Mouse (Mus musculus): ENCODE results near the gene 9930022D16Rik.

Gene 9930022D16Rik

DNA sequence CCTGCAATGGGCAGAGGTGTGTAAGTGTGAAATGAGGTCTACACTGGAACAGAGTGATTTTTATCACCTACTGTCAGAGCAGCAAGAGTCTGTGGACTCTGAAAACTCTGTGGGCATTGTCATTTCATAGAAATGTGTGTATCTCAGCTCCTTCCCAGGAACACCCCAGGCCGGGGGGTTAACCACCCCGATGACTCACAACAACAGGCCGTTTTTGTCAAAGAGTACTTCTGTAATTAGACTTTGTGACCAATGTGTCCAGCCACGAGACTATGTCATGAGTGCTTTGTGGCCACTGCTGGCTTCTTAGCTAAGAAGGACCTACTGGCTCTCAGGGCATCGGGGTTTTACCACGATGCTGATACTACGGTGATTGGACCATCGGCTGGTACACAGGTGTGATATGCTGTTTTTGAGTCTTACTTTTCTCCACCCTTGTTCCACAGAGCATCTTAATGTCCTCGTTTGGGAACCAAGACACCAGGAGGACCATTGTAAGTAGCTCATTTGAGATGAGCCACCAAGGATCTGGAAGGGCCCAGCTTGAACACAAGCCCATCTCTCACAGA, 3.8 kb downstream of the 9930022D16Rik start:
- DNase-seq: no peak

DNA sequence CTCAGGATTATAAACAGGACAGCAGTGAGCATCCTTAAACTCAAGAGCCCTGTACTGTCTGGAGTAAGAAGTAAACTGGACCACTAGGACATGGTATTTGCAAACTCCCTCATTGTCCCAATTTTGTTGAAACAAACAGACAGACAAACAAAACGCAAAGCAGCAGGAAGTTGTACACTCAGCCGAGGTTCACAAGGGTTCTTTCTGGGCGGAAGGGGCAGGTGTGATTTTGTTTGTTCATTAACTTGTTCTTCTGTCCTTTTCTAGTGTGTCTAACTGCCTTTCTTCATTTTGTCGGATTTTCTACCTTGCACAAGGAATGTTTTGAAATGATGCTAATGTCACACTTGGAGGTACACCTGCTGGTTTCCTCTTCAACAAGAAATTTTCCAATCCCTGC, 5.7 kb downstream of the 9930022D16Rik start:
- no peak for DNase-seq

DNA sequence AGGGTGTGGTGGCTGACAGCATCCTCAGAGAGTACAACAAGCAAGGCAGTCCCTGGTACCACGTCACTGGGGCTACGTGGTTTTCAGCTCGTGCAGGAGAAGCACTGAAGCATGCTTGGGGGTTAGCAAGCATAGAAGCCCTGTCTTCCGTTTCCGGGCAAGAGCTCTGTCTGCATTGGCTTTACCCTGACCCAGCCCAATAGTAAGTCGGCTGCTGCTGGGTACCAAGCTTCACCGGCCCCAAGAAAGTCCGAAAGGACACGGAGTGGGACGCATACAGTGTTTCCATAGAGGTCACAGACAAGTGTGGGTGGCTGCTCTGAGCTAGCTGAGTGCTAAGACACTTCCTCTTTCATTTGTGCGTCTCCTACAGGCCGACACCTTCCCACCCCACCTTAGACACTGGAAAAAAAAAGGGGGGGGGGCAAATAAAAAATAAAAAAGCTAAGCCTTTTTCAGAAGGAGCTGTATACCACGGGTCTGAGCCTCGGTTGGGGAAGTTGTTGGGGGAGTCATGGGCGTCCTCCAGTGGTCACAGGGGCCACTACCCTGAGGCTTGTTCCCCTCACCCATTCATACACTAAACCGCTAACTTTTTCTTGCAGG, 6.3 kb downstream of the 9930022D16Rik start:
- DNase-seq: no peak

DNA sequence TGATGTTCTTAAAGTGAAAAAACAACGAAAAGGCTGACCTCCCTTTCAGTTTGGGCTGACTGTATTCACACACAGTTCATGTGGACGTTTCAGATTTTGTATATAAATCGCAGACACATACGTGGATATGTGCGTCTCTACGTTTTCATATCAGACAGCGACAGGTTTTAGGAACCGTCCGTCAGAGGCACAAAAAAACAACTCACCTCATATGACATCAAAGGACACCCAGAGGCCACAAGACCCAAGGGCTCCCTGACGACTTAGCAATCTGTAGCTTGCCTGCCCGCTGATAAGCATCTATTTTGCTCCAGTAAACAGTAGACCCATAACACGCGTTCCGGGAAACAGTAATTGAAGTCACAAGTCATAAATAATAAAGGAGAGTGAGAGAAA, 6.8 kb downstream of the 9930022D16Rik start:
- no peak for DNase-seq

DNA sequence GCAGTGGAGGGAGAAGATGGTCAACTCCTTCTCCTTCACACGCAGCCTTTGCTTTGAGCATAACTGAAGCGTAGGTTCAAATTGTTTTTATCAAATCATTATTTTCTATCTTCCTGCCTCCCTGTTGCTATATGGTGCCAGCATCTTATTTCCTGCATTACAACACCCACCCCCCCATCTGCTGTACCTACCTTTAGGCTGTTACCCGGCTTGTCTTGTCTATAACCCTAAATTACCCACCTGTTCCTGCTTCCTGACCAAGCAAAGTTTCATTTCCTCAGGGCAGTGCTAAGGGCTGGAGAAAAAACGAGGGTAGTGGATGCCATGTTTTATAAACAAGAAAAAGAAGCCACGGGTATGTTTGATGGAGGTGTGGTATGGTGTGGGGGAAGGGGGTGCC, 7.5 kb downstream of the 9930022D16Rik start:
- DNase-seq: no peak

DNA sequence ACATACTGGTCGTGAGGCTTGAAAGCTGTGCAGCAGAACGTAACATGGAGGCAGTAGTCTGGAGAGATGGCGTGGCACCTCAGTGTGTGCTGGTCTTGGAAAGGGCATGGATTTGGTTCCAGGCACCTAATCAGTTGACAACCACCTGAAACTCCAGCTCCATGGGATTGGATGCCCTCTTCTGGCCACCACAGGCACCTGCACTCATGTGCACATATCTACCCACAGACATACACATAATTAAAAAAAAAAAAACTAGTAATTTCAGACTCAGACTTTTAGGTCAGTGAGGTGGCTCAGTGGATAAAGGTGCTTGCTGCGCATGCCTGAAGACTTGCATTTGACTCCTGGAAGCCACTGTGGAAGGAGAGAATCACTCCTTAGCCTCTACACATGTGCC, 8.5 kb downstream of the 9930022D16Rik start:
- DNase-seq: no peak

DNA sequence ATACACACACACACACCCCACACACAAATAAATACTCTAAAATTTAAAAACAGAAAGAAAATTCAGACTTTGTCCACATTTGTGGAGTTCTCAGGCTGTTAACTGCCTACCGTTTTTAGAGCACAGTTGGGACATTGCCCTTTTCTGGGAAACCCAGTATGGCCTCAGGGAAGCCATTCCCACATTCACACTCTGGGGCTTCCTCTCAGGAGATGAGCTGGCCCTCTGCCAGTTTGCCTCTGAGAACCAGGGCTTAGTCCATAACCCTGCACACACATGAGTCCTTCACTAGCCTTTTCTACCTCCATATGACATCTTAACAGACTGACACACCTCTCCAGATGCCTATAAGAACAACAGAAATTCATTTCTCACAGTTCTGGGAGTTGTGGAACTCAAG, 9.6 kb downstream of the 9930022D16Rik start:
- no peak for DNase-seq

DNA sequence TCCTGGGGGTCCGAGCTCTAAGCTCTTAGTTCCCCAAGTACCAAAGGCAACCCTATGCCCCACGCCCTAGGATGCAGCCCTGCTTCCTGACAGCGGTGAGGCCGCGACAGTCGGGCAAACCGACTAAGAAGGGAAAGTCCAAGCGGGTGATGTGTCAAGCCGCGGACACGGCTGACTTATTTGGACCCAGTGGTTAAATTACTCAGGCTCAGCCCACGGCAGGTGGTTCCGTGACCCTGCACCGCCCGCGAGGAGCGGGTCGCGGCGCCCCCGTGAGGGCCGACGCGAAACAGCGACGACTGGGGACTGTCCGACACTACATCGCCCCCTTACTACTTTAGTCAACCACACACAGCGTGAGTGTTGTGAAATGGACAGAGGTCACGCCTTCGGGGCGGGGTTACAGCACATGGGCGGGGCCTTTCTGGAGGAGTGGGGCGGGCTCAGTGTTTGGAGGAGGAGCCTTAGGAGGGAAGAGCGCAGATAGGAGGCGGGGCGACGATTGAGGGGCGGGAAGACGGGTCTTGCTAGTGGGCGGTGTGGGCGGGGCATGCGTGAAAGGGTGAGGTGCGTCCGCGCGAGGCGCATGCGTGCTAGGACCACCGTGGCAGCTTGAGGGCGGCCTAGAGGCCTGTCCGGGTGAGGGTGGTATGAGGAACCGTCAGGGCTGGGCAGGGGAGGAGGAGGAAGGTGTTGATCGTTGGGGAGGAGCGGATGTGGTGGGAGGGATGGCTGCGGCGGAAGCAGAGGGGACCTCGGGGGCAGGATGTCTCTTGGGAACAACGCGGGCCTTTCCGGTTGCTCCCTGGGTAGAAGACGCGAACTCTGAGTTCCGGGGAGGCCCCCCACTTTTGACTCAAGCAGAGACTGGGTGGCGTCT, 11.9 kb downstream of the 9930022D16Rik start, which contains the start of gene Amz2:
Gene Amz2 (plus strand): TSS at position 555 of the 880 bp plus-strand sequence.
- DNase-seq: peak; percentile 99

DNA sequence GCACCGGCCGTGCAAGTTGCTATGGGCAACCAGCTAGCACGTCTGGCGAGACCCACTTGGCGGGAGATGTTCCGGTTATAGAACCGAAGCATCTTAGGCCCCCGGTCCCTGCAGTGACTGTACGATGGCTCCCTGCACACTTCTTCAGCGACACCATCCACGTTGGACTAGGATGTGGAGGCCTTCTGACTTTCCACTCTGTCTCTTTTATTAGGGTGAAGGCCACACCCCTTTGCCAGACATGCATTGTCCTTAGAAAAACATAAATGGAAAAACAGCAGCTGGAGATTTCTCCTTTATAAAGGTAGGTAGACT, 12.5 kb downstream of the 9930022D16Rik start:
- DNase-seq: no peak

DNA sequence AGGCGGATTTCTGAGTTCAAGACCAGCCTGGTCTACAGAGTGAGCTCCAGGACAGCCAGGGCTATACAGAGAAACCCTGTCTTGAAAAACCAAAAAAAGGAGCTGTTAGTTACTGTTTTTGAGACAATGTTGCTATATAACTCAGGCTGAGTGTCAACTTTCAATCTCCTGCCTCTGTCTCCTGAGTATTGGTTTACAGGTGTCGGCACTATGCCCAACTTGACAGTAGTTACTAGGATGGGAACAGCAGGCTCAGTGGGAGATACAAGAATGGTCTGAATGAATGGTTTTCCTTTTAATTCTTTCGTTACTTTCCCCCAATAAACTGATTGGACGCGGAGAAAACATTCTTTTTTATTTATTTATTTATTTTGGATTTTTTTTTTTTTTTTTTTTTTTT, 13.6 kb downstream of the 9930022D16Rik start:
- DNase-seq: no peak

DNA sequence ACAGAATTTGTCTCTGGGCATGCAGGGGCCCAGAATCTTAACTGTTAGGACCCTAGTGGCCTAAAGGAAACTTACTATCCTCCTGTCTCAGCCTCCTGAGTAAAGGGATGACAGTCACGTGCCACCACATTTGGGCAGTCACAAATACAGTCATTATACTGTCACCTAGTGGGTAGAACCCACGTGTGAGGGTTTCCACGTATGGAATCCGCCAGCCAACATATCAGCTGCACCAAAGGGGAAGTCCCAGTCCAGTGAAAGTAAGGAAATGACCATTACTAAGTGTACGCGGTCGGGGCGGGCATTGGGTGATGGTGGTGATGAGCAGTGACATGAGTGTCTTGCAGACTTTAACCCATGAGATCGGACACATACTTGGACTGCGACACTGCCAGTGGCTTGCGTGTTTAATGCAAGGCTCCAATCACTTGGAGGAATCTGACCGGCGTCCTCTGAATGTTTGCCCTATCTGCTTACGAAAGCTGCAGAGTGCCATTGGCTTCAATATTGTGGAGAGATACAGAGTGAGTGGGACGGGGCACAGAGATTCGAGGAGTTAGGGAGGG, 20.6 kb downstream of the 9930022D16Rik start:
- no peak for DNase-seq

DNA sequence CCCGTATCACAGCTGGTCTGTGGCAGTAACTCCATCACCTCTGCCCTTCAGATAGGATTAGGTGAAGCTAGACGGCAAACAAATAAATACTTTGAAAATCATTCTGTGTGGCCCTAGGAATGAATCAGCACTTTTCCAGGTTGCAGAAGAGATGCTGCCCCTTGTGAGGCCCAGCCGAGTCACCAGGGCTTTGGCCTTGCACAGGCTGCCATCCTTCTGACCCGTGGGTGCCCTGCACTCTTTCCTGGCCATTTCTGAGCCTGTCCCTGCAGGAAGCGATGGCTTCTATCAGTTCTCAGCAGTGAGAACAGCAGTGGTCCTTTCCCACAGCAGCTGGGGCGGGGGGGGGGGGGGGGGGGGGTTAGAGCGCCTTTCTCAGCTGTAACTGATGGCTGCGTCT, 23.2 kb downstream of the 9930022D16Rik start:
- DNase-seq: no peak

DNA sequence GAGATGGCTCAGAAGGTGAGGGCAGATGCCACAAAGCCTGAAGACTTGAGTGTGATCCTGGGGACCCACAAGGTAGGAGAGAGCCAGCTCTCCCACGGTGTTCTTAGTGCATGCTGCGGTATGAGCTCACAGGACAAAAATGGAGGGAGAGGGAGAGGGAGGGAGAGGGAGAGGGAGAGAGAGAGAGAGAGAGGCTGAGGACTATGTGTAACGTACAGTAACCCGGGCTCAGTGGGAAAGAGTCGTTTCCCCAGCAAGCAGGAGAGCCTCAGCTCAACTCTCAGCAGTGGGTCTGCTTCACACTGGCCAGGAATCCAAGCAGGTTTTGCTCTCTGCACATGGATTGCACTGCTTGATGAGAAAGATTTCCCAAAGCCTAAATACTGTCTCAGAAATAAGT, 25.5 kb downstream of the 9930022D16Rik start:
- no peak for DNase-seq

DNA sequence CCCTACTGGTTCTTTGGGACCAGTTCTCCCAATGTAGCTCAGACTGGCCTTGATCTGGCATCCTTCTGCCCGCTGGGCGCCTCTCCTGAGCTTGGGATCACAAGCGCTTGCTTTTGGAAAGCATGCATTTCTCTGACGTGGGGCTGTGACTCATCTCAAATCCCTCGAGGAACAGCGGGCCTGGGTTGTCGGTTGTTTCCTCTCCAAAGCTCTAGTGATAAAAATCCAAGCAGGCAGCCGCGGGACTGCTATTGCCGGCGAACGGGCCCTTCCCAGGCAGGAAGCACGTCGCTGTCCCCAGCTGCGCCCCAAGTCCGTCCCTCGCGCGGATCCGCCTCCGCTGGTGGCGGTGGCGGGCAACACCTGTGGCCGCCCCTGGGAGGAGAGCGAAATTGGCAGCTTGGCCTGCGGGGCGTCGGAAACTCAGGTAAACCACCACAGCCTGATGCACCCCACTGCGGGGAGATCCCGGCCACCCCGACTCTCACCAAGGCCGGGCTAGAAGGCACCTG, 26.2 kb downstream of the 9930022D16Rik start:
- peak; percentile 72 for DNase-seq

DNA sequence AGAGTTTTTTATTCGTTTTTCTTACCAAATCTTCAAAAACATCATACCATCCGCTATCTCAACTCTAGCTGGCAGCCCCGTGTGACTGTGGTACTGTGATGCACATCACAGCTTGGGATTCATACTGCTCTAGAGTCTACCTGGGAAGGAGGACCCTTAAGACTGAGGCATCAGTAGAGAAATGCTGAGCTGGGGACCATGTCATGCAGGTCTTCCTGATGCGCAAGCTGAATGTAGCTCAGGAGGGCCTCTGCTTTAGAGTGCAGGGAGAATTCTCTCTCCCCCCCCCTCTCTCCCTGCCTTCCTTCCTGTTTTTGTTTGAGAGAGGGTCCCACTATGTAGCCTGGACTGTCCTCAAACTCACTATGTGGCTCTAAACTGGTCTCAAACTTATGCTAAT, 26.9 kb downstream of the 9930022D16Rik start:
- no peak for DNase-seq

DNA sequence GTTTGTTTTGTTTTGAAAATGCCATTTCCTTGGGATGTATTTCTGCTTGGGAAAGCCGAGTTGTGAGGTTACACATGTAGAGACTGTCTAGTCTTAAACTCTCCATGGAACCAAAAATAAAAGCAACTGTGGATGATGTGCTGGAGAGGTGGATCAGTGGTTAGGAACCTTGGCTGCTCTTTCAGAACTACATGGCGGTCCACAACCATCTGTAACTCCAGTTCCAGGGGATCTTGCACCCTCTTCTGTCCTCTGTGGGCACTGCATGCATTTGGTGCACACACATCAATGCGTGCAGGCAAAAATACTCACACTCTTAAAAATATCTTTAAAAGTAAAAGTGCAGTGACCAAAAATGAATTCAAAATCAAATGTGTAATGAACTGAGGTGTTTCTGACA, 27.4 kb downstream of the 9930022D16Rik start:
- DNase-seq: no peak

DNA sequence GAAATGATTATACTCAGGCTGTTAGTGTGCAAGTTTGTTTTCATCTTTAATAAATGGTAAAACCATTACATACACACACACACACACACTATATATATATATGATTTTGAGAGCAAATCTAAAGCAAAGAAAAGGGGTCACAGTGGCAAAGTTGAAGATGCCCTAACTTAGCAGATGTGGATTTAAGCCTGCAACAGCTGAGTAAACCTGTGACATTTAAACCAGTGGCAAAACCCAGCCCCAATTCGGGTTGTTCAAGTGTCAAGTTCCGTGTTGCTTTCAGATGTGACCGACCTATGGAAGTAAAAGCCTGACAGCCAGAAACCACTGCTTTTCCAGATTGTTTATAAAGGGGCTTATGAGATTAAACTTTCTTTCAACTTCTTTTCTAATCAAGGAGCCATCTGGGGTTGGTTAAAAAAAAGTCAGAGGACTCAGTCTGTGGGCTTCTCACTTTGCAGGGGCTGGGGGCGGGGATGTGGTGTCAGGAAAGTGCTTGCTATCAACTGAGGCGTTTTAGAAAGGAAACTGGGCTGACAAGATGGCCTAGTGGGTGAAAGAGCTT, 28.5 kb downstream of the 9930022D16Rik start:
- no peak for DNase-seq

DNA sequence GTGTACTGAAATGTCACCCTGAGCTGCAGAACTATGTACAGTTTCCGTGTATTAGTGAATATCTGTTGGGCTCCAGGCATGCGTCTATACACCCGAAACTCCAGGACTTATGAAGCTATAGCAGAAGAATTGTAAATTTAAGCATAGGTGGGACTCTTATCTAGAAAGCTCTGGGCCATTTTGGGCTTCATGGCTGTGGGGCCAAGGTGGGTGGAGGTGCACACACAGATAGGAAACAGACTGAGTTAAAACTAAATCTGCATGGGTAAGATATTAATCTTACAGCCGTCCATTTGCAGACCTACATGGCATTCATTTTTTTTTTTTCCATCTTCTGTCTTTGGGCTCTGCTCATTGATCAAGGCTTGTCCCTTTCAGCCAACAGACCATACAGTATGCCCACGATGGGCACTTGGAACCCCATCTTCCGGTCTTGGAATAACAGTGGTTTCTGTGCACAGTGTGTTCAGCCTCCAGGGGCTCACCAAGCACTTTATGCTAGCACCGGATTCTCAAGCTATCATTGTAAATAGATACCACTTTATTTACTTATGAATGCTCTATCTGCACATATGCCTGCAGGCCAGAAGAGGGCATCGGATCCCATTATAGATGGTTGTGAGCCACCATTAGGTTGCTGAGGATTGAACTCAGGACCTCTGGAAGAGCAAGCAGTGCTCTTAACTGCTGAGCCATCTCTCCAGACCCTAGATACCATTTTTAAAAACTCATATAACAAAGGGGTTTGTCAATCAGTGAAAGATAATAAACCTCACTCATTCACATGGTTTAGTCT, 29.9 kb downstream of the 9930022D16Rik start:
- no peak for DNase-seq

DNA sequence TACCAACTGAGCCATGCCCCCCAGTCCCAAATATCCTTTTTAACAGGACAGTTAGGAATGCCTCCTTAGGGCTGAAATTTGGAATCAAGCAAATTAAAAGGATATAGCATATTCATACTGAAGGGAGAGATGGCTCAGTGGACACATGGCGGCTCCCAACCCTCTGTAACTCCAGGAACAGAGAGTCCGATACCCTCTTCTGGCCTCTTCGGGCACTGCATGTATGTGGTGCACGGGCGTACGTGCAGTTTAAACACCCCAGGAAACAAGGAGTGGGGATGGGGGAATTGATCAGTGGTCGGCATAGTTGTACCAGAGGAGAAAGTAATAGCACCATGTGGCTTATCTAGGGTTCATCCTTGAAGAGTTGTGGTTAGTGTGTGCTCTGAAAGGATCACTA, 30.9 kb downstream of the 9930022D16Rik start:
- no peak for DNase-seq

DNA sequence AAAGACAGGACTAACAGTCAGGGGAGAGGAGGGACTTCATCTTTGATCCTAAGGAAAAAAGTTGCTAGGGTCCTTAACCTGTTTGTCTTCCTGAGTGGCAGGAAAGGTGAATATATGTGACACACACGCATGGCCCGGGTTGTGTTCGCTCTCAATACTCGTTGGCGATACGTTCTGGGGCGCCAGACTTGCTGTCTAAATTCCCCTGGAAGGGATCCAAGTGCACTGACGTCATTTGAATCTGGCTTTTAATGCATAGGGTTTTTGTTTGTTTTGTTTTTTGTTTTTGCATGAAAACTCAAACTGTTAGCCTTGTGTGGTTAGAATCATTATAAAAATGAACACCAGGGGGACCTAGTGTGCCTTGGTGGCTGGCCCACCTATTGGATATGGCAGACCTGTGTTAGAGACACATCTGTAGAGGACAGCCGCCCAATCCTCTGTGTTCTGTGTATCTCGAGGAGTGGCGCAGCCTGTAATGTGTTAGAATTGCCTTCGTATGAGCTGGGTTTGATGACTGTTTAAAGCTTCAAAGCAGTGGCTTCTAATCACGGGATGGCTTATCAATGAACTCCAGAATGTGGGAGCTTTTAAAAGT, 31.8 kb downstream of the 9930022D16Rik start:
- DNase-seq: no peak

DNA sequence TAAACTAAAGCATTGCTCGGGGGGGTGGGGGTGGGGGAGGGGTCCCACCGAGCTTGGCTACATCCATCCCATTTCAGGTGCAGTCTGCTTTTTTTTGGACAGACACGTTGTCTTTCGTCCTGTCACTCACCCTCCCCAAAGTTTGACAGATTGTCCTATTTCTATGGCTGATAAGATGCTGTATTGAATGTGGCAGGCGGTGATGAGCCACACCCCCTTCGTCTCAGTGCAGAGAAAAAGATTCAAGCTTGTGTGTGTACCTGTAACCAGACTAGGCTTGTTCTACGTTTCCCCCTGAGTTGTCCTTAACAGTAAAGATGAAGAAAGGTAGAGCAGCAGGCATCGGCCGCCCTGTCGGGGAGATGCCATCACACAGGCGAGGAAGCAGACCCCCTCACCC, 37.5 kb downstream of the 9930022D16Rik start:
- no peak for DNase-seq

DNA sequence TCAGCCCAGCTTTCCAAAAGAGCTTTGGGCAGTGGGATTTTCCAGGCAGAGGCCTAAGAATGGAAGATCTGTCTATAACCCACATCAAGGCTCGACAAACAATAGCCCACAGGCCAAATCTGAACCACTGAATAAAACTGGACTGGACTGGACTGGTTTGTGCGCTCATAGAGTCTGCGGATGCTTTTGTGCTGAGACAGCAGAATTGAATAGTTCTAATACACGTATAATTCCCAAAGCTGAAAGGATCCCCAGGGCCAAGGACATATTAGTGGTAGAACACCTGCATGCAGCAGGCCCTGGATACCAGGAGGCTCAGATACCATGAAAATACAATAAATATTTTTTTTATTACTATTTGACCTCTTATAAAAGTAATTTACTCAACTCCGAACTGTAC, 42.5 kb downstream of the 9930022D16Rik start:
- DNase-seq: no peak

Data from cerebellum, adult 9-11 months (tissue).